In genomic region chr6:97457210-97457609, GRCm38 (mm10) we compare ENCODE assay signal across 8 mouse cellular contexts.
A peak's percentile ranks its signal among the peaks of the same experiment; 100 is the strongest.
DNase-seq lines count a peak whose midpoint lies in the region; ATAC-seq lines count a peak whose summit lies in the region.

No protein-coding gene starts in this region.

- no peak overlapping the region for H3K4me3 ChIP-seq in hindbrain, embryonic 14.5 days (replicated peaks; ENCODE audit: low read length)

- peaks cover 9% of the 10 kb centered on the region; the same call in 1 of the 2 replicates for H3K4me1 ChIP-seq in hindbrain, embryonic 14.5 days (replicated peaks; ENCODE audit: control insufficient read depth, insufficient read depth, low read length)

- no peaks in the 10 kb centered on the region for H3K36me3 ChIP-seq in hindbrain, embryonic 14.5 days (replicated peaks; ENCODE audit: control insufficient read depth, insufficient read depth)

- no peak for DNase-seq in frontal cortex, postnatal 10 days (ENCODE audit: low spot score in 2 of 2)
- peak; percentile 6 for DNase-seq in R1 (ENCODE audit: low read depth, low spot score)
- DNase-seq in hindbrain, embryonic 14.5 days (ENCODE audit: low spot score), result no peak
- peak; percentile 19 for DNase-seq in lung, postnatal 14 days
- DNase-seq in thymus, postnatal 4 days, result no peak
- no peak for DNase-seq in MN1 (ENCODE audit: low spot score)
- no peak for DNase-seq in right cerebral cortex, postnatal 36 days (ENCODE audit: low spot score in 2 of 2)

- peak; percentile 44; the same call in 1 of the 2 replicates for ATAC-seq in frontal cortex, adult (ENCODE audit: low TSS enrichment)
- no peak for ATAC-seq in hindbrain, embryonic 14.5 days (ENCODE audit: low FRiP score)

- no peaks in the 10 kb centered on the region for H3K27me3 ChIP-seq in hindbrain, embryonic 14.5 days (ENCODE audit: control insufficient read depth, insufficient read depth, low read length)

- WGBS in hindbrain, embryonic 14.5 days, result 67% methylated on average over 2 of the region's 2 CpGs

- H3K27ac ChIP-seq in hindbrain, embryonic 14.5 days, result peak overlapping the region; percentile 5; the same call in 1 of the 2 replicates

- H3K4me2 ChIP-seq in hindbrain, embryonic 14.5 days (replicated peaks), result peak overlapping the region; percentile 11; the same call in 1 of the 2 replicates

- H3K9me3 ChIP-seq in hindbrain, embryonic 14.5 days (ENCODE audit: control insufficient read depth, low read length), result no peaks in the 10 kb centered on the region

- H3K9ac ChIP-seq in hindbrain, embryonic 14.5 days, result no peak overlapping the region

Comparison
In these comparisons a context has a peak if more than half of its experiments do, and no peak if none do; other contexts are left out.
1. DNase-seq: peak in R1 (single experiment) and lung, postnatal 14 days (single experiment); none in frontal cortex, postnatal 10 days (0 of 2), hindbrain, embryonic 14.5 days (single experiment), thymus, postnatal 4 days (single experiment), MN1 (single experiment) and right cerebral cortex, postnatal 36 days (0 of 2).